Mouse (Mus musculus) liver, adult 2 months (tissue): ENCODE measurements around the gene Clic1.

Experiments used
- CTCF ChIP-seq: fragments of 200-500 bp; IDR thresholded peaks from 2 replicates; pipeline ENCODE4 v1.5.1; 2011; ENCODE audit warnings: low read depth, low read length, control low read depth
- POLR2A ChIP-seq: fragments of 200-500 bp; IDR thresholded peaks from 2 replicates; pipeline ENCODE4 v1.6.1; 2011; ENCODE audit warnings: low read length, control low read depth; ENCODE audit not compliant: insufficient read depth; ENCODE audit errors: extremely low read depth

DNA sequence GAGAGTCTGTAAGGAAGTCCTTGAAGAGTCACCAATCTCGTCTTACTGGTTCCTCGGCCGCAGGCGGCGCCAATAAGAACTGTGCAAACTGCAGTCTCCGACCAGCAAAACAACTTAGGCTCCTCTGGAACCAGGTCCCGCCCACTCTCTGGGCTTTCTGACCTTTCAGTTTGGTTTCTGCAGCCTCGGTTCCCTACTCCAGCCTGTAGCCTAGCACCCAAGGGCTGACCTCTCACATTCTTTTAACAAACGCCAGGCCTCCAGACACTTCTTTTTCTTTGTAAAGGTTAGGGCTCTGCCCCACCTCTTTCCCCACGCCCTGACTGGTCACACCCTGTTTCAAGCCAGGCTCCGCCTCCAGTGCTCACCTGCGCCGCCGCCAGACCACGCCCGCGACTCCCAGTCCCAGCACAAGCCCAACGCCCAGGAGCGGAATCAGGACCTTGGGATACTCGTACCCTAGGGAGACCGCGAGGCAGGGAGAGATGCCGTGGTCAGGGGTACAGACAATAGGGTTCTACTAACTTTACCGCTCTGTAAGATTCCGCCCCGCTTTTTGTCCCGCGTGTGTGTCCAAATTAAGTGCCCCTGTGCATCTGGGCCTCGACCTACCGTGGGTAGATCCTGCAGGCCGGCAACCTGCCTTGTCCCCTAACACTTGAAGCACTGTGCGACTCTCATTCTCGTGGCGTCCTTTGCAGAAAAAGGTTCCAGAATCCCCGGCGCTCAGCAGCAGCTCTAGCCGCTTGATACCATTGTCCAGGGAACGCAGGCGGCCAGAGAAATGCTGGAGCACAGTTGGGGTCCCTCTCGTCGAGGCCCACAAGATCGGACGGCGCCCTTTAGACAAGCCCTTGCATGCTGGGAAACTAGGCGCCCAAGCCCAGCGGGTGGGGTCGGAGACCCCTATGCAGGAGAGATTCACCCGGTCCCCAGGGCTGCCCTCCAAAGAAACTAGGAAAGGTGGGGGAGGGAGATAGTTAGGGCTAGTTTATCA is 15.5 kb downstream of the Clic1 start, which contains the start of gene Ly6g6c:
- no peak for TF ChIP-seq CTCF
- TF ChIP-seq POLR2A, result no peak
